8 mouse cellular contexts compared by ENCODE assay signal in genomic region chr13:29984286-29985100, GRCm38 (mm10). TPM values are rescaled to one million over a fixed set of nuclear protein-coding genes. Genes with fewer than 3 reads are reported as not detected.
DNase-seq lines count a peak whose midpoint lies in the region; ATAC-seq lines count a peak whose summit lies in the region.

No protein-coding gene starts in this region.

- WGBS in intestine, embryonic 14.5 days, result 1% methylated on average over 35 of the region's 69 CpGs

- no peaks in the 10 kb centered on the region for H3K9me3 ChIP-seq in intestine, embryonic 14.5 days (ENCODE audit: control insufficient read depth, low read length)

- H3K4me3 ChIP-seq in intestine, embryonic 14.5 days (ENCODE audit: low read depth, low read length), result peak overlapping the region; percentile 99

- intact Hi-C loops in left cerebral cortex, postnatal 36 days (cut with DNase I), result loop anchor here (2.0 to 5.0 kb wide), 2 partner anchors 103 to 128 kb away; no protein-coding TSS in a partner anchor

- ATAC-seq in common myeloid progenitor, adult 5-6 weeks (replicated peaks; ENCODE audit: low read depth, poor library complexity, severe bottlenecking), result peak; percentile 36
- peak; percentile 51 for ATAC-seq in intestine, embryonic 14.5 days (replicated peaks; ENCODE audit: low FRiP score, low TSS enrichment, low read depth)

- H3K4me1 ChIP-seq in intestine, embryonic 14.5 days (replicated peaks; ENCODE audit: control insufficient read depth, insufficient read depth, low read length), result peaks cover 7% of the 10 kb centered on the region

- peak overlapping the region; percentile 99 for H3K9ac ChIP-seq in intestine, embryonic 14.5 days (ENCODE audit: low read length)

- DNase-seq in ZHBTc4 (ENCODE audit: low read depth, low spot score), result peak; percentile 76
- DNase-seq in gastrocnemius, postnatal 25 days, result peak; percentile 88
- DNase-seq in intestine, embryonic 14.5 days (ENCODE audit: low spot score), result peak; percentile 84
- peak; percentile 66 to 81 for DNase-seq in left cerebral cortex, postnatal 36 days (ENCODE audit: low spot score in 2 of 2)
- DNase-seq in mesoderm, embryonic 11.5 days (ENCODE audit: low read depth, low spot score), result peak; percentile 79
- peak; percentile 83 for DNase-seq in right cerebral cortex, postnatal 25 days
- DNase-seq in urinary bladder, postnatal 36 days (ENCODE audit: low spot score in 2 of 2), result peak; percentile 51 to 79

- no peaks in the 10 kb centered on the region for H3K27me3 ChIP-seq in intestine, embryonic 14.5 days (replicated peaks; ENCODE audit: control insufficient read depth, insufficient read depth, low read length)

- no peaks in the 10 kb centered on the region for H3K36me3 ChIP-seq in intestine, embryonic 14.5 days (ENCODE audit: control insufficient read depth, insufficient read depth, low read length)

- peak overlapping the region; percentile 94 for H3K27ac ChIP-seq in intestine, embryonic 14.5 days (ENCODE audit: low read depth)

- peak overlapping the region; percentile 65 for H3K4me2 ChIP-seq in intestine, embryonic 14.5 days (ENCODE audit: low read length)

RNA-seq across cellular contexts. Expression of gene E2f3, which starts 1.4 kb away (rescaled TPM):
- 13.5 and 15.1 TPM in 2 replicates for total RNA-seq in common myeloid progenitor, adult 5-6 weeks (2017)
- 10 to 100 TPM in 1 of 2 experiments, 1 to 10 TPM in 1; 7.8 to 10.2 TPM for total RNA-seq in gastrocnemius, postnatal 25 days (2021)
- polyA plus RNA-seq in intestine, embryonic 14.5 days (2014; fragmentation: Nextera tagmentation; extraction: Ambion mirVana), result 10.7 and 12.4 TPM in 2 replicates
- 10 to 100 TPM; 18.7 to 18.8 TPM for total RNA-seq in left cerebral cortex, postnatal 36 days (2021)

Comparison
In these comparisons a context has a peak if more than half of its experiments do, and no peak if none do; other contexts are left out.
1. Peak in every context shown above with its lines: DNase-seq, ATAC-seq, H3K4me3 ChIP-seq and H3K27ac ChIP-seq.